Mouse (Mus musculus): ENCODE measurements around the gene Tex14. TPM values are rescaled to one million over a fixed set of nuclear protein-coding genes. Genes with fewer than 3 reads are reported as not detected.
"Not testable (repeated sequence)": the region's sequence is repeated elsewhere in the genome, so short reads cannot be mapped to it uniquely, and the experiment has no call there.

Tex14 gene
- total and polyA plus RNA-seq, 3 experiments: 0.08 to 0.23 TPM; not detected in 1

- WGBS: 83% methylated on average over 9 of the region's 9 CpGs
- no peaks in the 10 kb centered on the region for H3K4me1 ChIP-seq (ENCODE audit: control insufficient read depth, insufficient read depth, low read length)
- no peak overlapping the region for H3K9ac ChIP-seq (ENCODE audit: low read depth, low read length)
- H3K4me3 ChIP-seq: no peak overlapping the region
- H3K79me2 ChIP-seq (replicated peaks; ENCODE audit: control insufficient read depth, insufficient read depth, low read length): no peaks in the 10 kb centered on the region
- H3K27me3 ChIP-seq (ENCODE audit: control insufficient read depth, insufficient read depth, low read length): no peaks in the 10 kb centered on the region
- DNase-seq: no peak
- TF ChIP-seq EP300 (IDR thresholded peaks at IDR 0.05; ENCODE audit: insufficient read depth, low read depth, low read length) (no peak), POLR2A (IDR thresholded peaks at IDR 0.05; ENCODE audit: insufficient read depth, low read depth, low read length) (no peak), CTCF (IDR thresholded peaks at IDR 0.05) (no peak)
- H3K27ac ChIP-seq: no peak overlapping the region
- no peaks in the 10 kb centered on the region for H3K36me3 ChIP-seq (ENCODE audit: control insufficient read depth, insufficient read depth, low read length)
- intact Hi-C loops (cut with DNase I): loop anchor here (2.0 kb wide), 1 partner anchor 42 kb away; no protein-coding TSS in a partner anchor
Measured at GRCm38 (mm10) chr11:87468706-87469315, 63.9 kb downstream of the Tex14 start.

GRCm38 (mm10) chr11:87470807-87471698, 66.2 kb downstream of the Tex14 start:
- peak overlapping the region; percentile 58; the same call in 1 of the 2 replicates for H3K9ac ChIP-seq (ENCODE audit: low read depth, low read length)
- intact Hi-C loops (cut with DNase I); H3K36me3 ChIP-seq (ENCODE audit: control insufficient read depth, insufficient read depth, low read length); H3K4me1 ChIP-seq (ENCODE audit: control insufficient read depth, insufficient read depth, low read length); H3K27me3 ChIP-seq (ENCODE audit: control insufficient read depth, insufficient read depth, low read length); H3K79me2 ChIP-seq (replicated peaks; ENCODE audit: control insufficient read depth, insufficient read depth, low read length): not testable (repeated sequence)
- peak overlapping the region; percentile 44 for H3K27ac ChIP-seq
- 0 out of 2 replicates have a peak, but pooled peaks have one; percentile 63 for TF ChIP-seq POLR2A (IDR thresholded peaks at IDR 0.05; ENCODE audit: insufficient read depth, low read depth, low read length)
- peak overlapping the region; percentile 33 for H3K4me3 ChIP-seq
- peak; percentile 80 to 87 for DNase-seq
- WGBS: 1% methylated on average over 29 of the region's 63 CpGs

- H3K9ac ChIP-seq (ENCODE audit: low read depth, low read length); H3K27me3 ChIP-seq (ENCODE audit: control insufficient read depth, insufficient read depth, low read length); H3K79me2 ChIP-seq (replicated peaks; ENCODE audit: control insufficient read depth, insufficient read depth, low read length); H3K36me3 ChIP-seq (ENCODE audit: control insufficient read depth, insufficient read depth, low read length); DNase-seq; H3K4me3 ChIP-seq; H3K4me1 ChIP-seq (ENCODE audit: control insufficient read depth, insufficient read depth, low read length); intact Hi-C loops (cut with DNase I); H3K27ac ChIP-seq: not testable (repeated sequence)
- 7% methylated on average over 1 of the region's 3 CpGs for WGBS
Measured at GRCm38 (mm10) chr11:87471699-87471997, 66.8 kb downstream of the Tex14 start.

GRCm38 (mm10) chr11:87472058-87472457, 67.2 kb downstream of the Tex14 start:
- H3K4me1 ChIP-seq (ENCODE audit: control insufficient read depth, insufficient read depth, low read length); H3K27ac ChIP-seq; H3K79me2 ChIP-seq (replicated peaks; ENCODE audit: control insufficient read depth, insufficient read depth, low read length); H3K27me3 ChIP-seq (ENCODE audit: control insufficient read depth, insufficient read depth, low read length); H3K9ac ChIP-seq (ENCODE audit: low read depth, low read length); intact Hi-C loops (cut with DNase I); H3K4me3 ChIP-seq; DNase-seq; H3K36me3 ChIP-seq (ENCODE audit: control insufficient read depth, insufficient read depth, low read length): not testable (repeated sequence)
- WGBS: 41% methylated on average over 4 of the region's 4 CpGs

GRCm38 (mm10) chr11:87479172-87479571, 74.3 kb downstream of the Tex14 start:
- WGBS: 78% methylated on average over 2 of the region's 2 CpGs
- intact Hi-C loops (cut with DNase I); H3K4me3 ChIP-seq; H3K79me2 ChIP-seq (replicated peaks; ENCODE audit: control insufficient read depth, insufficient read depth, low read length); H3K4me1 ChIP-seq (ENCODE audit: control insufficient read depth, insufficient read depth, low read length); DNase-seq; H3K27ac ChIP-seq; H3K27me3 ChIP-seq (ENCODE audit: control insufficient read depth, insufficient read depth, low read length); H3K36me3 ChIP-seq (ENCODE audit: control insufficient read depth, insufficient read depth, low read length); H3K9ac ChIP-seq (ENCODE audit: low read depth, low read length): not testable (repeated sequence)

GRCm38 (mm10) chr11:87483796-87484326, 79.0 kb downstream of the Tex14 start:
- Histone ChIP-seq H3K4me1 (ENCODE audit: control insufficient read depth, insufficient read depth, low read length) (no peaks in the 10 kb centered on the region), H3K27me3 (ENCODE audit: control insufficient read depth, insufficient read depth, low read length) (no peaks in the 10 kb centered on the region), H3K79me2 (replicated peaks; ENCODE audit: control insufficient read depth, insufficient read depth, low read length) (no peaks in the 10 kb centered on the region), H3K4me3 (no peak overlapping the region), H3K9ac (ENCODE audit: low read depth, low read length) (no peak overlapping the region), H3K27ac (no peak overlapping the region), H3K36me3 (ENCODE audit: control insufficient read depth, insufficient read depth, low read length) (no peaks in the 10 kb centered on the region)
- peak; percentile 44 for TF ChIP-seq CTCF (IDR thresholded peaks at IDR 0.05)
- TF ChIP-seq EP300 (IDR thresholded peaks at IDR 0.05; ENCODE audit: insufficient read depth, low read depth, low read length): no peak
- WGBS: 68% methylated on average over 3 of the region's 3 CpGs
- intact Hi-C loops (cut with DNase I): no loop called here
- no peak for DNase-seq

Data from heart, adult 2 months (tissue).